23 mouse cellular contexts compared by ENCODE assay signal in the genomic region with DNA sequence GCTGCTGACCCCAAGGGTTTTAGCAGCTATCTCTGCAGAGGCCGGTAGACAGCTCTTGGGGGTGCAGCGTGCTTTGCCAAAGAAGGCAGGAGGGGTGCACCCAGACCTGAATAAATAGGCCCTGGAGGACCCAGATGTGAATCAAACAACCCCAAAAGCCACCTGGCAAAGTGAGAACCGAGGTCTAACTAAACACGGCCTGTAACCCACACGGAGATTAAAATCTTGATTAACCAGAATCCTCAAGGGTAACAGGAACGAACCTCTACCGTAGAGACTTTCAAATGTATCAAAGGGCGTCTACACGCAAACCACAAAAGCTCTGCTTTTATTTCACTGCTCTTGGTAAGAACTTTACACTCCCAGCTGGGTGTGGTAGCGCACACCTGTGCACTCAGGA. TPM values are rescaled to one million over a fixed set of nuclear protein-coding genes. Genes with fewer than 3 reads are reported as not detected.
DNase-seq lines count a peak whose midpoint lies in the region; ATAC-seq lines count a peak whose summit lies in the region.
"Had no signal": no experiment of that assay in that cellular context is flagged by ENCODE, and none has a peak within 500 bp of the region (broad histone marks: within the 10 kb centered on the region; RNA-seq: fewer than 3 reads in every experiment).

No protein-coding gene starts in this region.

- no peak overlapping the region for H3K4me3 ChIP-seq in heart, embryonic 16.5 days (ENCODE audit: low read length)
- no peak overlapping the region for H3K4me3 ChIP-seq in hindbrain, embryonic 16.5 days (ENCODE audit: low read length)
- no peak overlapping the region for H3K4me3 ChIP-seq in midbrain, embryonic 14.5 days (replicated peaks; ENCODE audit: low read depth, low read length)
- H3K4me3 ChIP-seq: embryonic facial prominence, embryonic 15.5 days; erythroblast, embryonic 14.5 days; heart, adult 2 months; heart, embryonic 15.5 days; hindbrain, embryonic 12.5 days had no signal

- H3K9ac ChIP-seq in heart, embryonic 16.5 days (ENCODE audit: low read length) = no peak overlapping the region
- H3K9ac ChIP-seq in hindbrain, embryonic 16.5 days (ENCODE audit: low read depth, low read length) = no peak overlapping the region
- H3K9ac ChIP-seq in midbrain, embryonic 14.5 days (replicated peaks; ENCODE audit: low read length) = no peak overlapping the region
- H3K9ac ChIP-seq: embryonic facial prominence, embryonic 15.5 days; heart, embryonic 15.5 days; hindbrain, embryonic 12.5 days had no signal

- no peaks in the 10 kb centered on the region for H3K4me1 ChIP-seq in heart, embryonic 16.5 days (ENCODE audit: control insufficient read depth, insufficient read depth, low read length)
- no peaks in the 10 kb centered on the region for H3K4me1 ChIP-seq in hindbrain, embryonic 16.5 days (ENCODE audit: control insufficient read depth, insufficient read depth, low read depth, low read length)
- H3K4me1 ChIP-seq in midbrain, embryonic 14.5 days (ENCODE audit: control insufficient read depth, insufficient read depth, low read length) = no peaks in the 10 kb centered on the region
- H3K4me1 ChIP-seq: heart, embryonic 15.5 days; hindbrain, embryonic 12.5 days had no signal

- no peaks in the 10 kb centered on the region for H3K27me3 ChIP-seq in heart, embryonic 16.5 days (ENCODE audit: control insufficient read depth, insufficient read depth, low read length)
- no peaks in the 10 kb centered on the region for H3K27me3 ChIP-seq in hindbrain, embryonic 16.5 days (replicated peaks; ENCODE audit: control insufficient read depth, insufficient read depth, low read length)
- H3K27me3 ChIP-seq in midbrain, embryonic 14.5 days (ENCODE audit: control insufficient read depth, insufficient read depth, low read length) = no peaks in the 10 kb centered on the region
- H3K27me3 ChIP-seq: embryonic facial prominence, embryonic 15.5 days; heart, embryonic 15.5 days; hindbrain, embryonic 12.5 days had no signal

- 84% methylated on average over 10 of the region's 10 CpGs for WGBS in heart, embryonic 16.5 days
- 94% methylated on average over 10 of the region's 10 CpGs for WGBS in hindbrain, embryonic 16.5 days
- 94% methylated on average over 10 of the region's 10 CpGs for WGBS in midbrain, embryonic 14.5 days

- no peak overlapping the region for H3K4me2 ChIP-seq in heart, embryonic 16.5 days (ENCODE audit: low read depth, low read length)
- no peak overlapping the region for H3K4me2 ChIP-seq in hindbrain, embryonic 16.5 days (ENCODE audit: low read length)
- no peak overlapping the region for H3K4me2 ChIP-seq in midbrain, embryonic 14.5 days (ENCODE audit: low read length)
- H3K4me2 ChIP-seq: embryonic facial prominence, embryonic 15.5 days; heart, embryonic 11.5 days; heart, embryonic 15.5 days; hindbrain, embryonic 12.5 days had no signal

- ATAC-seq in heart, embryonic 16.5 days (replicated peaks; ENCODE audit: extremely low read depth, insufficient read depth, low FRiP score) = peak; percentile 49
- ATAC-seq in inflammation-experienced regulatory T-cells, adult 6 months = peak; percentile 46
- no peak for ATAC-seq in hindbrain, embryonic 16.5 days
- no peak for ATAC-seq in midbrain, embryonic 14.5 days (ENCODE audit: low FRiP score, low TSS enrichment)
- ATAC-seq: forebrain, embryonic 16.5 days had no signal

- DNase-seq in heart, postnatal 25 days (ENCODE audit: low spot score) = no peak
- peak; percentile 69 for DNase-seq in thymus, postnatal 0 days (ENCODE audit: low spot score)
- DNase-seq in thymus, postnatal 36 days = peak; percentile 31 to 48
- no peak for DNase-seq in neural tube, embryonic 10.5 days (ENCODE audit: extremely low spot score, low spot score)
- no peak for DNase-seq in midbrain, embryonic 14.5 days
- DNase-seq: adrenal gland, postnatal 10 days; cerebellum, adult 11 months; cerebellum, adult 8-10 months; cerebellum, postnatal 14 days; embryo, embryonic 11 days; gastrocnemius, postnatal 10 days; heart, adult 2 months; heart, postnatal 36 days had no signal

- H3K27ac ChIP-seq in heart, embryonic 16.5 days (ENCODE audit: low read length) = no peak overlapping the region
- no peak overlapping the region for H3K27ac ChIP-seq in hindbrain, embryonic 16.5 days (ENCODE audit: low read depth, low read length)
- H3K27ac ChIP-seq in midbrain, embryonic 14.5 days (replicated peaks; ENCODE audit: low read depth, low read length) = no peak overlapping the region
- H3K27ac ChIP-seq: embryonic facial prominence, embryonic 15.5 days; heart, adult 2 months; heart, embryonic 15.5 days; hindbrain, embryonic 12.5 days had no signal

- H3K36me3 ChIP-seq in heart, embryonic 16.5 days (ENCODE audit: control insufficient read depth, insufficient read depth) = no peaks in the 10 kb centered on the region
- peaks cover 2% of the 10 kb centered on the region; the same call in 1 of the 2 replicates for H3K36me3 ChIP-seq in hindbrain, embryonic 16.5 days (ENCODE audit: control insufficient read depth, insufficient read depth, low read length)
- H3K36me3 ChIP-seq in midbrain, embryonic 14.5 days (ENCODE audit: control insufficient read depth, insufficient read depth, low read length) = no peaks in the 10 kb centered on the region
- H3K36me3 ChIP-seq: embryonic facial prominence, embryonic 15.5 days; heart, embryonic 15.5 days; hindbrain, embryonic 12.5 days had no signal

- H3K9me3 ChIP-seq in heart, embryonic 16.5 days (replicated peaks; ENCODE audit: control insufficient read depth, low read length) = no peaks in the 10 kb centered on the region
- no peaks in the 10 kb centered on the region for H3K9me3 ChIP-seq in hindbrain, embryonic 16.5 days (ENCODE audit: control insufficient read depth, low read length)
- no peaks in the 10 kb centered on the region for H3K9me3 ChIP-seq in midbrain, embryonic 14.5 days (ENCODE audit: control insufficient read depth, low read length)
- H3K9me3 ChIP-seq: embryonic facial prominence, embryonic 15.5 days; heart, embryonic 15.5 days; hindbrain, embryonic 12.5 days had no signal

- intact Hi-C loops in heart, postnatal 25 days (cut with DNase I) = no loop called here

RNA-seq across cellular contexts. Expression of gene Zfp365, which starts 24.5 kb away (rescaled TPM):
- 0.43 and 0.62 TPM in 2 replicates for polyA plus RNA-seq in heart, embryonic 16.5 days (2015; fragmentation: Nextera tagmentation; extraction: Ambion mirVana)
- under 1 TPM; 0.49 to 0.50 TPM for total RNA-seq in heart, postnatal 25 days (2021)
- polyA plus RNA-seq in inflammation-experienced regulatory T-cells, adult 6 months (2017; shearing (Covaris generic)) = 1 to 10 TPM; 3.5 to 5.9 (median 3.7) TPM
- 0.90 and 1.0 TPM in 2 replicates for polyA plus RNA-seq in thymus, postnatal 0 days (2015; fragmentation: Nextera tagmentation; extraction: Ambion mirVana)
- 6.9 and 7.5 TPM in 2 replicates for polyA plus RNA-seq in hindbrain, embryonic 16.5 days (2015; fragmentation: Nextera tagmentation; extraction: Ambion mirVana)
- 3.5 and 4.6 TPM in 2 replicates for polyA plus RNA-seq in midbrain, embryonic 14.5 days (2014; fragmentation: Nextera tagmentation; extraction: Ambion mirVana)
- total RNA-seq: MEL had no signal
- polyA plus RNA-seq: erythroblast, embryonic 14.5 days had no signal

Comparison
In these comparisons a context has a peak if more than half of its experiments do, and no peak if none do; other contexts are left out.
1. ATAC-seq: peak in heart, embryonic 16.5 days (single experiment) and inflammation-experienced regulatory T-cells, adult 6 months (single experiment); none in hindbrain, embryonic 16.5 days (single experiment) and midbrain, embryonic 14.5 days (single experiment).
2. DNase-seq: peak in thymus, postnatal 0 days (single experiment) and thymus, postnatal 36 days (2 of 2); none in heart, postnatal 25 days (single experiment), neural tube, embryonic 10.5 days (single experiment) and midbrain, embryonic 14.5 days (single experiment).